Mouse (Mus musculus): ENCODE results near the gene Mosmo.
"Not testable (repeated sequence)": the region's sequence is repeated elsewhere in the genome, so short reads cannot be mapped to it uniquely, and the experiment has no call there.

The Mosmo gene

DNA sequence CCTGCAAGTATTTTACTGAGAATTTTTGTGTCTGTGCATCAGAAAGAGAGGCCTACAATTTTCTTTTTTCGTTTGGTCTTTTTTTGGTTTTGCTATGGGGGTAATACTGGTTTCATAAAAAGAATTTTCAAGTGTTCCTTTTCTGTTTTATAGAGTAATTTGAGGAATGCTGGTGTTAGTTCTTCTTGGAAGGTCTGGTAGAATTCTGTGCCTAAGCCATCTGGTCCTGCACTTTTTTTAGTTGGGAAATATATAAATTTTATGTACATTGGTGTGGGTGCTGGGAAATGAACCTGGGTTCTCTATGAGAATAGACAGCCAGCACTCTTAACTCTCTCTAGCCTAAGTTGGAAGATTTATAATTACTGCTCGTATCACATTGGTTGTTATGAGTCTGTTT lies 34.7 kb downstream of the Mosmo start:
- DNase-seq: no peak

GRCm38 (mm10) chr7:120713225-120713624 lies 35.8 kb downstream of the Mosmo start:
- no peak for DNase-seq

- not testable (repeated sequence) for DNase-seq
Measured at GRCm38 (mm10) chr7:120713951-120714350, 36.5 kb downstream of the Mosmo start.

DNA sequence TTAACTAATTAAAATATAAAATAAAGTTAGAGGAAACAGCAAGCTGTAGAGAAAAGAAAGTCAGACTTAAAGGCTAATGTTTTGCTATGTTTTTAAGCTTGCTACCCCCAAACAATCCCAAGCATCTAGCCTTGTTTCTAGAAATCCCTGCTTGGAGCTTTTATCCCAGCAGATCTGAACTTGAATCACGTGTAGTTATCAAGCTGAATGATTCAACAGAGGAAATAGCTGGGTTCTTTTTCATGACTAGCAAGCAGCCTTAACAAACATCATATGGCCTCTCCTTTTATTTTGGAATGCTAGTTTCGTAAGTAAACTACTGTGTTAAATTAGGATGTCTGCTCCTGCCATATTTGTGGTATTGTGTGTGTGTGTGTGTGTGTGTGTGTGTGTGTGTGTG lies 39.8 kb downstream of the Mosmo start:
- DNase-seq: no peak

DNA sequence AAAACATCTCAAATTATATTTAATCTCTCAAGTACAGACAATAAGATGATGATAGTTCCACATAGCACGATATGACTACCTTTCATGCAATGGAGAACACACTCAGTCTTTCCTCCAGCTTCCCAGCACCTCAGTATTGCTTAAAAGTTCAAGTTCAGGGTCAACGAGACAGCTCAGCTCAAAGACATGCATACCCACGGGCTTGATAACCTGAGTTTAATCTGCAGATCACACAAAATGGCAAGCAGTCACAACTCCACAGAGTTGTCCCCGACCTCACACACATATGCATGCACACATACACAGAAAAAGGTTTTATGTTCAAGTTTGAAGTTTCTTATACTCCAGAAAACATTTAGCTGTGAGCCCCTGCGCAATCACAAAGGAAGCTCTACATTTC lies 43.6 kb downstream of the Mosmo start:
- DNase-seq: no peak

DNA sequence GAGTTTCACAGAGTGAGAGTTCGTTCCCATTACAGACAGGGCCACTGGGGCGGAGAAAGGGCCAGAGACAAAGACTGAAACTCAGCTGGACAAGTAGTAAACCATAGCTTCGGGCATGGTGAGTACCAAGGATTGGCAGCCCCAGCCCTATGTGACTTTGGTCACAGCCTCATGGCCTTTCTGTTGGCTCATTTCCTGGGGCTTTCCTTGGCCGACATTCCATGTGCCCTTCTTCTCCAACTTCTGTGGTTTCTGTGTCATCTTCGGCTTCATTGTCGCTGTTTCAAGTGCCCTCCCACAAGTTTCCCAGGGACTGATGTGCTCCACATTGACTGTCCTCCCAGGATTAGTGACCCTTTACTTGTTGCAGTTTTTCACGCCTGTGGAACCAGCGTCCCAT lies 44.0 kb downstream of the Mosmo start:
- DNase-seq: no peak

GRCm38 (mm10) chr7:120722063-120722462 lies 44.6 kb downstream of the Mosmo start:
- DNase-seq: no peak

DNA sequence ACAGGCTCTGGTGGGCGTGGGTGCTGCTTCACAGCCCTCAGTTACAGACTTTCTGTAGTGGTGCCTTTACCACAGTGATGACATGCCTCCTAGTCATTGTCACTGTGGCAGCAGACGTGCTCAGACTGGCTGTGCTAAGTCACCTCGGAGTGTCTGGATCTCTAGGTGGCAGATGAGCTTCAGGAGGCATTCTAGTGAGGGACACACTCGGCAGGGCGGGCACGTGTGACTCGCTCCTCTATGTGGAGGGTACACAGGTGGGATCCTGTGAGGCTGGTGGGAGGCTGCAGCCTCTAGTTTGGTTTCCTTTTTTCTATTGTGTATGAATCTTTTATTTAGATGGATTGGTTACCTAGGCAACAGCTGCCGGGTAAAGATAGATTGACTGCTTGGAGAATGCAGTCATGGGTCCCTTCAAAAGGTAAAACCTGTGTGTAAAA lies 45.4 kb downstream of the Mosmo start:
- no peak for DNase-seq

- DNase-seq: no peak
Measured at GRCm38 (mm10) chr7:120727581-120727980, 50.2 kb downstream of the Mosmo start.

- DNase-seq: no peak
Measured at GRCm38 (mm10) chr7:120729635-120730034, 52.2 kb downstream of the Mosmo start.

DNA sequence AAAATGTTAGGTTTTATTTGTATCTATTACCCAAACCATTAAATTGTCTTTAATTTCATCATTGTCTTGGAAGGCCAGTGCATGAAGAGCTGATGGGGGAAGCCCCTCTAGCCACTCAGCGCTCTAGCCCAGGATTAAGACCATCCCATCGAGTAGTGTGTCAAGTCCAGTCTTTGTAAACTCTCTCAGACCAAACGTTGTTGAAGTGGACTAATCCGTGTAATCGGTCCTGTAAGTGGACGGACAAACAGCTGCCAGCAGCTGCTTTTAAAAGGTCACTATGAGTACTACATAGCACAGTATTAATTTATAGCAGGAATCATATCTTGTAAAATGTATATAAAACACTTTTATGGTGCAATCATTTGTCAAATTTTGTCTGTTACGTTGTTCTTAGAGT lies 55.5 kb downstream of the Mosmo start:
- DNase-seq: no peak

GRCm38 (mm10) chr7:120739018-120739417 lies 61.6 kb downstream of the Mosmo start, which contains the start of gene Vwa3a:
Gene Vwa3a (plus strand): TSS chr7:120739318.
- no peak for DNase-seq

DNA sequence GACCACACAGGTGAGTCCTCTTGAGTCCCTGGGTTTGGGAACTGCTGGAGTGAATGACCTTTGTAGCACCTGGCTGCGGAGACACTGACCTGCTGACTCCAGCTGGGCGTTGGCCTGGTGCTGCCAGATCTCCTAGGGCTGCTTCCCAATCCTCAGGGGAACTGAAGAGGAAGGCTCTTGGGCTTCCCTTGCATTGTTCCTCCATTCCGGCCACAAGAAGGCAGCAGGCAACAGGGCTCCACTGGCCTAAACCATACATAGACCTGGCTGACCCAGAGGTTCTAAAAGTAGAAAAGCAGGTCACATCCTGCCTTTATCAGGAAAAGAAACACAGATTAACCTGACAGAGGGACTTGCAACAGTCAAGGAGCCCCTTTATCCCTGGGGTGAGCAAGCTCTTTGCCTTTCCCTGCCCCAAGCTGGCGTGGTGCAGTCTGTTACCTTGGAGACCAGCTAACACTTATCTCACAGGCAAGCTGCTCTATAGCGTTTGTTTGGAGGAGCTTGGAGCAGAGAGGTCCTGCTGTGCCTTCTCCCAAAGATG lies 62.2 kb downstream of the Mosmo start:
- DNase-seq: no peak

DNA sequence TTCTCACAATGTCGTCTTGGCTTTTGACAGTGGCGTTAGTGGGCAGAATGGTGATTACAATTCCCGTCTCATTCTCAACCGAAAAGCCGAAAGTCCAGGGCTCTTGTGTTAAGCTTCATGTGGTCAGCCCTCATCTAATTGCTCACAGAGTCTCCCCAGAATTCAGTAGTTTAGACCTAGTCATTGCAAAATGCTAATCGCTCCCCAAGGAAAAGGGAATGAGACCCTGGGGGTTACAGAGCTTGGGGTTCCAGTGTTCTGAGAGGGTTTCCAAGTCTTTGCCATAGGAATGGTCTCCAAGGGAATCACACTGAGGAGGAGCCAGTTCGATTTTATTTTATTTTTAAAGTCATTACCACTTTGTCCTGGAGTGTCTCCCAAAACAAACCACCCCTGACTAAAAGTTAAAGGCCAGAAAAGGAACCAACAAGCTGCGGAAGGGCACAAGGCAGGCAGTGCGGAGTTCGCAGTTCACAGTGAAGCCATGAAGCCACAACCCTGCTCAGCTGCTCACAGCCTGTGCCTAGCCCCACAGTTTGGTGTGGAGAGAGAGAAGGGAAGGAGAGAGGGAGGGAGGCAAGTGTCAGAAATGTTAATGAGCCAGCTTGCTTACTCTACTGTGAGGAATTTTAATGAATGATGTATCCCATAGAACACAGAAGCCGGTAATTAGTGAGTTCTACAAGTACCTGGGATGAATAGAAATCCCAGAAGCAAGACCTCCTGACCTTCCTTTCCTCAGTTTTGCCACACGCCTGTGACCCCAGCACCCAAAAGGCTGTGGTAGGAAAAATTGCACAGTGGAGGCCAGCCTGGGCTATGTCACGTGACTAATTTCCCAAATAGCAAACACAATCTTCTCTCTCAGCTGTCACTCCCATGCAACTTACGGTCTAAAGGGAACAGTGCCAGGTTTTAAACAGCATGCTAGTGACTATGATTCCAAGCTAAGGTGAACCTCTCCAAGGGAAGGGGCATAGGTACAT lies 66.2 kb downstream of the Mosmo start:
- DNase-seq: no peak

- no peak for DNase-seq
Measured at GRCm38 (mm10) chr7:120744606-120745005, 67.2 kb downstream of the Mosmo start.

DNA sequence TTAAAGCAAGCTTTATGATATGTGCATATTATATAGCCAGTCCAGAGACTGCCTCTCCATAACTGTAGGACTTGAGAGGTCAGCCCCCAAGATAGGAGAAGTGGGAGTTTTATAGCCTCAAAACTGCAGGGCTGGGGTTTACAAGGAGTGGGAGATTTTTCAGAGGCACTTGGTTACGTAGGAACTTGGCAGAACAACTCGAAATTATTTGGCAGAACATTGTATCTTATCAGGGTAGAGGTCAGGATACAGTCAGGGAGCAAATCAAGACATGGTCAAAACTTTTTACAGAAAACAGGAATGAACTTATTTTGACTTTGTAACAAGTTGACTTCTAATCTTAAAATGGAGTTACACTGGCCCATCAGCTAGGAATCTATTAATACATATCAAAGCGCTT lies 68.6 kb downstream of the Mosmo start:
- no peak for DNase-seq

DNA sequence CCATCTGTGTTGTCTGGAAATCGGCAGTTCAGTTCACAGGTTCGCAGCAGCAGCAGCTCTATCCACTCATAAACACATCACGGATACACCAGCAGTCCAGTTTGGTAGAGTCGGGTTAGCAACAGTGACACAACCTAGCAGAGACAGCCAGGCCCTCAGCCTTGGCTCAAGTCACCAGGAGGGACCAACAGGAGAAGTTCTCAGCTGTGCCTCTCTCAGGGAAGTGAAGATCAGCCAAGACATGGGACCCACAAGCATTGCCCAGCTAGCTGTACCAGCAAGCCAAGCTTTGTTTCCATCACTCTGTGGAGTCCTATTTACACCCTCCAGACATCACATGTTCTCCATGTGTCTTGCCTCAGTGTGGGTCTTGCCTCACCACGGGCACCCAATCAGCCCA lies 69.4 kb downstream of the Mosmo start:
- DNase-seq: no peak

- no peak for DNase-seq
Measured at GRCm38 (mm10) chr7:120748478-120748877, 71.1 kb downstream of the Mosmo start.

DNA sequence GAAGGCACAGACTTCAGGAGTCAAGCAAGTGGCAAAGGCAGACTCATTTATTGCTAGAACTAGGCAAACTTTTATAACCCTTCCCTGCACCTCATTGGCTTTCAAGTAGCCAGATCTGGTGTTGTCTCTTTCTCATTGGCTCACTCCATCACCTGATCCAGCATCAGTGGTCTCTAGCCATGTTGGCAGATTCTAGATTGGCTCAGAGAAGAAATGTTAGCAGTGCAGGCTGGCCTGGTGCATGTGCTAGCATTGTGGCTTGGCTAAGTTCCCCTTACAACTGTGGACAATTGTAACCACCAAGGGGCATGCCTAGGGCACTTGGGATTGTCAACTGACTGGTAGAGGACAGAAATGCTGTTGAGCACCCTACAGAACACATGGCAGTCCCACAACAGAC lies 73.9 kb downstream of the Mosmo start:
- DNase-seq: no peak

GRCm38 (mm10) chr7:120751906-120752305 lies 74.5 kb downstream of the Mosmo start:
- DNase-seq: no peak

DNA sequence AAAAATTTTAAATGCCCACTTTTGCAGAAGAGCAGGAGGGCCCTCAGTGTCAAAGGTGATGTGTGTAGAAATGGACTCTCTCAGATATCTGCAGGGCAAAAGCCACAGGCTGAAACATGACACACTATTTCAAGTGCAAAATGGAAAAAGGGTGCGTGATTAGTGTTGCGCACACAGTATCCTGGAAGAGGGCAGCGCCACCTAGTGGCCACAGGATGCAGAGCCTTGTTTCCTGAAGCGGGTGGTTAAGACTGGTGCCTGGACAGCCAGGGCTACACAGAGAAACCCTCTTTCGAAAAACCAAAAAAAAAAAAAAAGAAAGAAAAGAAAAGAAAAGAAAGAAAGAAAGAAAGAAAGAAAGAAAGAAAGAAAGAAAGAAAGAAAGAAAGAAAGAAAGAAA lies 77.3 kb downstream of the Mosmo start:
- DNase-seq: peak; percentile 58

GRCm38 (mm10) chr7:120767369-120767768 lies 90.0 kb downstream of the Mosmo start:
- no peak for DNase-seq

- no peak for DNase-seq
Measured at GRCm38 (mm10) chr7:120771389-120771788, 94.0 kb downstream of the Mosmo start.

GRCm38 (mm10) chr7:120778012-120778411 lies 100.6 kb downstream of the Mosmo start:
- no peak for DNase-seq
